Mouse (Mus musculus) gastrocnemius, postnatal 4 days (tissue): Measurements from ENCODE around the gene Il15ra. TPM values are rescaled to one million over a fixed set of nuclear protein-coding genes. Genes with fewer than 3 reads are reported as not detected.

ENCODE experiments used
- DNase-seq, 2 experiments: peaks; one replicate each; pipeline ENCODE4 v3.0.0; 2021 to 2022; ENCODE audit warnings: low spot score in 2 of 2, mixed read lengths in 2 of 2
- total RNA-seq, 2 experiments: library from RNA; stranded (reverse); gene quantifications; 2 replicates each; pipeline ENCODE4 v1.2.3; 2021

Gene Il15ra
- total RNA-seq, 2 experiments from 2014 or later: 10.1 to 10.4 TPM

DNA sequence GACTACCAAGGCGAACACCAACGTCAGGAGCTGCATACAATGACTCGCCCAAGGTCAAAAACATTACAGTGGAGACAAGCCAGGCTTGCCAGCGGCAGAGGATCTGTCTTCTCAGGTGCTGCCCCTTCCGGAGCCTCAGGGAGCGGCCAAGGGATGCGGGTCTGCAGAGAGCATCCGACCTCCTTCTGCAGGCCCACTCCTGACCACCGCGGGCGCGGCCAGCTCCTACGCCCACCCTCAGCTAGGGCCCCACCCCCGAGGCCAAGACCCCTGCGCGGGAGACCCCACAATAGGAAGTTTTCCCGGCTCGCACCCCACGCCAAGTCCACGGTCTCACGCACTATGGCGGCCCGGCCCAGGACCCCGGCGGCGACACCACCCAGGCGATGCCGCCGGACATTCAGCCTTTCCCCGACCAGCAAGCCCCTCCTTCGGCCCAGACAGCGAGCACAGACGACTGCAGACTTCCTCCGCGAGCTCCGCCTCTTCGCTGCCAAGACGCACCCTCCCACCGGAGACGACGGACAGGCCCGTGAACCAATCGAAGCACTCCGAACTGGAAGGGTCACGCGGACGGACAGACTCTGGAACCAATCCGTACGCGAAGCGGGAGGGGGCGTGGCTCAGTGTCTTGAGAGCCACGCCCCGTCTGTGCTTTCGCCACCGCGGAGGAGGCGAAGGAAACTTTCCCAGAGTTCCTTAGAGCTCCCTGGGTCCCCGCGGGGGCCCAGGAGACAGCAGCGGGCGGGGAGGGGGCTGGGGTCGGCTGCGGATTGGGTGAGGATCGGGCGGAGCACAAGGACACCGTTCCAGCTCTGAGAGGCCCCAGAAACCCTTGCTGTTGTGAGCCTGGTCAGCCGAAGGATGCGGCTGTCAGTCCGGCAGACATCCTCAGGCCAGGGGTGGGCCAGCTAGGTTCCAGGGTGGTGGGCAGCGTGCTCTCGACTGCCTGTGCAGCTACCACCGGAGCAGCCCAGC lies 72.3 kb downstream of the Il15ra start, which contains the start of the genes Fbh1 and Ankrd16:
Gene Fbh1 (minus strand): TSS at position 492 of the 978 bp plus-strand sequence.
Gene Ankrd16 (plus strand): TSS at position 786 of the 978 bp plus-strand sequence.
- peak; percentile 100 for DNase-seq

DNA sequence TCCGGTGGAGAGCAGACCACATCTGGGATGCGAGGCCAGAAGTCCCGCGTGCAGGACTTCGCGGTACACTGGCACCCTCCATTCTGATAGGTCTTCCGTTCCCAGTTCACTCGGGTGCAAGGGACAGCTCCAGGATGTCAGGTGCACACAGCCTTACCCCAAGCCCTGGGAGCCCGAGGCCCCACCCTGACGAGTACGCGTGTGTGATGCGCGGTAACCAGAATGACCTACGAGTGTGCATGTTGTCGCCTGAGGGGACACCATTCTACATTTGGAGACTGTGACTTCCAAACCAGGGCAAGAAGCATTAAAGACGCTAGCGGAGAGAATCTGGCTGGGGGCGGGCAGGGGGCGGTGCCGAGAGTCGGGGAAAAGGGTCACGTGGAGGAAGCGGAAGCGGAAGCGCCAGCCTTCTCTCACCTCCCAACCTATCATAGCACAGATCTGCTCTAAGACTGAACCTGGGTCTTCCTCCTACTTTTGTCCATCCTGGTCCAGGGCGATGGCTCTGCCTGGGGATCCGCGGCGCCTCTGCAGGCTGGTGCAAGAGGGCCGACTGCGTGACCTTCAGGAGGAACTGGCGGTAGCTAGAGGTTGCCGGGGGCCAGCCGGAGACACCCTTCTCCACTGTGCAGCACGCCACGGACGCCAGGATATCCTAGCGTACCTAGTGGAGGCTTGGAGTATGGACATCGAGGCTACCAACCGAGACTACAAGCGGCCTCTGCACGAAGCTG lies 73.2 kb downstream of the Il15ra start:
- peak; percentile 74 to 87 for DNase-seq

Other genes starting within 250 kb of the Il15ra start
- gene Pfkfb3, start 151.2 kb upstream of the Il15ra start, total RNA-seq: 10 to 100 TPM in 1 of 2 experiments, 1 to 10 TPM in 1; 9.2 to 17.3 TPM
- 10 to 100 TPM; 86.5 to 99.4 TPM for gene Rbm17, start 101.1 kb upstream of the Il15ra start, total RNA-seq
- gene Gm17490, start 79.0 kb upstream of the Il15ra start, total RNA-seq: not detected
- gene Il2ra, start 62.5 kb upstream of the Il15ra start, total RNA-seq: under 1 TPM; 0.15 to 0.21 TPM
- gene Fbh1, start 72.3 kb downstream of the Il15ra start, total RNA-seq: 10 to 100 TPM; 62.3 to 70.9 TPM
- 10 to 100 TPM; 38.2 to 50.2 TPM for gene Ankrd16, start 72.6 kb downstream of the Il15ra start, total RNA-seq